Mouse (Mus musculus) bone marrow, adult 2 months (tissue): ENCODE measurements around the gene Slx4ip. TPM values are rescaled to one million over a fixed set of nuclear protein-coding genes. Genes with fewer than 3 reads are reported as not detected.
A peak's percentile ranks its signal among the peaks of the same experiment; 100 is the strongest.
"Not testable (repeated sequence)": the region's sequence is repeated elsewhere in the genome, so short reads cannot be mapped to it uniquely, and the experiment has no call there.

ENCODE experiments used
- H3K27ac ChIP-seq: fragments of 200-500 bp; 2 replicates; pipeline ENCODE4 v1.5.1; 2012; ENCODE audit warnings: low read depth, mild to moderate bottlenecking, control low read depth, inconsistent platforms, low read length; ENCODE audit not compliant: control insufficient read depth, poor library complexity, insufficient read depth
- H3K4me1 ChIP-seq: fragments of 200-500 bp; 2 replicates; pipeline ENCODE4 v1.6.1; 2011; ENCODE audit warnings: low read length; ENCODE audit not compliant: control insufficient read depth, insufficient read depth
- H3K4me3 ChIP-seq: fragments of 200-500 bp; replicated peaks from 2 replicates; pipeline ENCODE3; 2011; ENCODE audit warnings: mild to moderate bottlenecking, low read depth, low read length, control low read depth; ENCODE audit not compliant: control insufficient read depth
- CTCF ChIP-seq: fragments of 200-500 bp; IDR thresholded peaks from 2 replicates; pipeline ENCODE4 v1.5.1; 2011; ENCODE audit warnings: low read length, control low read depth; ENCODE audit not compliant: control insufficient read depth, insufficient read depth
- POLR2A ChIP-seq: fragments of 200-500 bp; IDR thresholded peaks from 2 replicates; pipeline ENCODE4 v1.6.1; 2011; ENCODE audit warnings: low read depth, mild to moderate bottlenecking, control low read depth, low read length, borderline replicate concordance; ENCODE audit not compliant: control insufficient read depth
- WGBS: fragments of 180-500 bp; shearing (Covaris S2); methylation state at CpG from one replicate; pipeline ENCODE4 v1.1.7; 2018; 5-methylcytosine and 5-hydroxymethylcytosine counted together
- polyA plus RNA-seq: library from polyadenylated mRNA; stranded (reverse); fragments of >200 nt; gene quantifications from 2 replicates; pipeline ENCODE4 v1.2.4, GENCODE M21; 2011; ENCODE audit warnings: low replicate concordance; ENCODE audit not compliant: missing spikeins, insufficient read depth, insufficient read length

Gene Slx4ip
- polyA plus RNA-seq = 1.8 and 5.0 TPM in 2 replicates

GRCm38 (mm10) chr2:136891068-136891950 is at the start of gene Slx4ip, which contains the start of the genes AL731706.1 and Mkks:
Gene Slx4ip (plus strand): TSS chr2:136891218.
Gene AL731706.1 (minus strand): TSS chr2:136891389.
Gene Mkks (minus strand): TSS chr2:136891389.
- under 1% methylated on average over 49 of the region's 49 CpGs for WGBS
- H3K4me1 ChIP-seq = no peaks in the 10 kb centered on the region; the same call in 1 of the 2 replicates
- peak within 1 kb of the TSS; percentile 86 for H3K27ac ChIP-seq
- H3K4me3 ChIP-seq = peak within 1 kb of the TSS; percentile 97
- TF ChIP-seq CTCF (no peak), POLR2A (peak; percentile 71)

- WGBS = 58% methylated on average over 3 of the region's 3 CpGs
- TF ChIP-seq CTCF (no peak), POLR2A (no peak)
- Histone ChIP-seq H3K27ac (no peak overlapping the region), H3K4me3 (no peak overlapping the region), H3K4me1 (no peaks in the 10 kb centered on the region)
Observed at GRCm38 (mm10) chr2:136850366-136850765, 40.7 kb upstream of the Slx4ip start.

GRCm38 (mm10) chr2:136854543-136855388 is 36.3 kb upstream of the Slx4ip start:
- no peak overlapping the region for H3K27ac ChIP-seq
- no peak for TF ChIP-seq CTCF
- TF ChIP-seq POLR2A = no peak
- no peaks in the 10 kb centered on the region for H3K4me1 ChIP-seq
- no peak overlapping the region for H3K4me3 ChIP-seq
- WGBS = 79% methylated on average over 5 of the region's 5 CpGs

- 83% methylated on average over 2 of the region's 2 CpGs for WGBS
- no peak within 1 kb of the TSS for H3K4me3 ChIP-seq
- H3K4me1 ChIP-seq = no peaks in the 10 kb centered on the region
- TF ChIP-seq CTCF = no peak
- TF ChIP-seq POLR2A = no peak
- H3K27ac ChIP-seq = no peak within 1 kb of the TSS
Observed at GRCm38 (mm10) chr2:136885579-136885978, 5.4 kb upstream of the Slx4ip start, which contains the start of gene AL731706.2. Gene AL731706.2 (minus strand): TSS chr2:136885679.

GRCm38 (mm10) chr2:136886846-136887245 is 4.2 kb upstream of the Slx4ip start:
- Histone ChIP-seq H3K4me3 (no peak overlapping the region), H3K27ac (no peak overlapping the region), H3K4me1 (no peaks in the 10 kb centered on the region)
- 56% methylated on average over 4 of the region's 4 CpGs for WGBS
- TF ChIP-seq CTCF (no peak), POLR2A (no peak)

GRCm38 (mm10) chr2:136890716-136891067 is 326 bp upstream of the Slx4ip start:
- not testable (repeated sequence) for H3K4me1 ChIP-seq
- H3K27ac ChIP-seq = peak overlapping the region; percentile 86
- WGBS = 5% methylated on average over 15 of the region's 15 CpGs
- peak overlapping the region; percentile 92 for H3K4me3 ChIP-seq

GRCm38 (mm10) chr2:136891951-136892371 is 943 bp downstream of the Slx4ip start:
- Histone ChIP-seq H3K4me3 (peak overlapping the region; percentile 97), H3K27ac (peak overlapping the region; percentile 40), H3K4me1 (no peaks in the 10 kb centered on the region; the same call in 1 of the 2 replicates)
- TF ChIP-seq CTCF = no peak
- no peak; the same call in 1 of the 2 replicates for TF ChIP-seq POLR2A
- WGBS = under 1% methylated on average over 23 of the region's 23 CpGs

GRCm38 (mm10) chr2:136894494-136894893 is 3.5 kb downstream of the Slx4ip start:
- H3K27ac ChIP-seq = no peak overlapping the region
- no peak overlapping the region for H3K4me3 ChIP-seq
- no peaks in the 10 kb centered on the region; the same call in 1 of the 2 replicates for H3K4me1 ChIP-seq
- 77% methylated on average over 2 of the region's 2 CpGs for WGBS
- TF ChIP-seq CTCF (no peak), POLR2A (no peak)
